Mouse (Mus musculus) layer of hippocampus, adult 8-10 months (tissue): Measurements from ENCODE around the gene Zkscan1. TPM values are rescaled to one million over a fixed set of nuclear protein-coding genes. Genes with fewer than 3 reads are reported as not detected.

Experiments
- DNase-seq, 2 experiments: peaks; one replicate each; pipeline ENCODE4 v3.0.0; 2022; ENCODE audit warnings: low spot score in 2 of 2
- total RNA-seq, 4 experiments: library from RNA; stranded (reverse); gene quantifications; 2 replicates each; pipeline ENCODE4 v1.2.4; 2022

Zkscan1 gene
- total RNA-seq, 4 experiments from 2014 or later: 40.0 to 46.4 (median 43.2) TPM

DNA sequence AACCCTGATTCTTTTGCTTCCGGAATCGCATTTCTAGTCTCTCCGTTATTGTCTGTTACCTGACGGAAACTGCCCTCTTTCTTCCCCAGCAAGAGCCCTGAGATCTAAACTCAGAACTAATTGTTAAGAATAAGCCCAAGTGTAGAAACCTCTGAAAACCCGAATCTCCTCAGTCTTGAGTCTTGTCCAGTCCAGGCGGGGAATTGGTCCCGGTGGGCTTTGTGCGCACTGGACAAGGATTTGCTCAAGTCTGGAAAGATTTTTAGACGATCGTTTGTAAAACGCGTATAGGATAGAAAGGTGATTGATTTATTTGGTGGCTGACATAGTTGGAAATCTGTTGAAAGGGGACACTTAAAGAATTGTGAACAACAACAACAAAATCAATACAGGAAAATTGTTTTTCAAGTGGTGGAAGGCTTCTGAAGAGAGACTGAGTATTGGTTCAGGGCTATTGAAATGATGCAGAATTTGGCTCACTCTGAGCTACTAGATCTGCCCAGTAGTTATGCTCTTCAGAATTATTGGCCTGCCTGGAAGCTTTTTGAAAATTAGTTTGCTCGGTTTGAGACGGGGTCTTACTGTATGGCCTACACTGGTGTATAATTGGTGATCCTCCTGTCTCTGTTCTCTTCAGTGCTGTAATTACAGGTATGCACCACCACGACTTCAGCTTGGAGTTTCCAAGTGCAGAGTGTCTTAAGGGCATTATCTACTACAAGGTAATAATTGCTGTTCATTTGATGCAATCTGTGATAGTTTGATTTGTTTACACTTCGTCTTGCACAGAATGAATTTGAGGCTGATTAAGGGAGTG is 32.5 kb downstream of the Zkscan1 start:
- DNase-seq: no peak

- DNase-seq: no peak
Observed at GRCm38 (mm10) chr5:138118041-138118440, 33.2 kb downstream of the Zkscan1 start.

DNA sequence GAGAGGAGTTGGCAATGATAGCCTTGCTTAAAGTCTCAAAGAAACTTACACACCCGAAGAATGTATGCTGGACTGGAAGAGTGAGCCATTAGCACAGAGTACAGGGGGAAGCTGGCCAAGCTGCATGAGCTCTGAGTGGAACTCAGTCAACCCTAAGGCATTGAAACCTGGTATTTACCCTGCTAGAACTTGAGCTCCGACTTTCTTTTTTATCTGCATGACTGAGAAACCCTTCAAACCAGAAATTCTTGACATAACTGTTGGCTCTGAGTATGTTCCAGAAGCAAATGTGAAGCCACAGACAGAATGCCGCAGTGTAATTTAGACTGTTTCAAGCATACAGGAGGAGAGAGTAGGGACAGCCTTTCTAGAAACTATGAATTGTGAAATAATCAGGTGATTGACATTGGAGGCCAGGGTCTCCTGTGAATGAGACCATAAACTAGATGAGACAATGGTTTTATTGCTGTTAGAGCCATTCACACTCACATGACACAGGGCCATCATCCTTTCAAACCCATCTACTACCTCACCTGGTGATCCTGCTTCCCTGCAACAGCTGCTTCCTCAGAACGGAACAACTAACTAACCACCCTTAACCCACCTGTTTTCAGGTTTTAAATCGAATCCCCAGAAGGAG is 47.7 kb downstream of the Zkscan1 start:
- no peak for DNase-seq

GRCm38 (mm10) chr5:138137257-138137656 is 52.4 kb downstream of the Zkscan1 start:
- no peak for DNase-seq

- no peak for DNase-seq
Observed at GRCm38 (mm10) chr5:138137935-138138549, 53.2 kb downstream of the Zkscan1 start.

- no peak for DNase-seq
Observed at GRCm38 (mm10) chr5:138138585-138138984, 53.7 kb downstream of the Zkscan1 start.

DNA sequence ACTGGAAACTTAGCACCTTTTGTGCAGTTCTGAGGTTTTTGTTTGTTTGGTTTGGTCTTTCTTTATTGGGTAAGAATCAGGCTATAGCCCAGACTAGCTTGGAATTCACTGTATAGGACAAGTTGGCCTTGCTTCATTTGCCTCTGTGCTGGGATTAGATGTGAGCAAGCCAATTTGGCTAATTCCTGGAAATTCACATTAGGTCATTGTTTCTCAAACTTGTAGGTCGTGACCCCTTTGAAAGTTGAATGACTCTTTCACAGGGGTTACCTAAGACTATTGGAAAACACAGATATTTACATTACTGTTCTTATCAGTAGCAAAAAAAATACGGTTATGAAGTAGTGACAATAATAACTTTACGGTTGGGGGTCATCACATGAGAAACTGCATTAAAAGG is 69.5 kb downstream of the Zkscan1 start:
- DNase-seq: no peak

DNA sequence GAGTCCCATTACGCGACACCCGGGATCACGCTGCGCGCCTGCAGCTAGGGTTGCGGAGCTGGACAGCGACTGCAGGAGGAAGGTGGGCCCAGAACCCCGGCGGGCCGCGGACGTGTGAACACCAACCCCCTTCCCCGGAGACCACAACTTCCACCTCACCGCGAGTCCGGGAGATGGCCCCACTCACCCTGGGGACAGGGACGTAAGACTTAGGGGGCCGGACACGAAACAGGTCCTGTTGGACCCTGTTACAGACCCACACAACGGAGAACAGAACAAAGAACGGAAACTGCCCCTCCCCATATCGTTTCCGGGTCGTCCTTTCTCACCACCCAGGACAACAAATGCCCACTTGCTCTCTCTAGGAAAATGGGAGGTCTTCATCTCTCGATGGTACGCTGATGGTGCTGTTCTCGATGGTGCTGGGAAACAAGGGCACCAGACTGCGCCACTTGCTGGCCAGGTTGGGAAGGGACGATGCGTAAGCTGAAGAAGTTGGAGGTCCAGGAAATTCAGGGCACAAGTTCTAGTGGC is 70.6 kb downstream of the Zkscan1 start, which contains the start of gene Zfp113:
Gene Zfp113 (minus strand): TSS at position 302 of the 534 bp plus-strand sequence.
- peak; percentile 89 for DNase-seq

Other genes with a start within 250 kb of the Zkscan1 start
- gene Pilra, start 248.8 kb upstream of the Zkscan1 start, total RNA-seq: 1 to 10 TPM in 3 of 4 experiments, under 1 TPM in 1; 0.23 to 4.3 (median 2.6) TPM
- gene Pilrb1, start 227.0 kb upstream of the Zkscan1 start, total RNA-seq: under 1 TPM in 2 of 4 experiments, not detected in 2; 0.57 to 0.58 TPM
- gene Pilrb2, start 213.3 kb upstream of the Zkscan1 start, total RNA-seq: under 1 TPM in 1 of 4 experiments, not detected in 3; 0.27 TPM
- gene Cyp3a13, start 163.5 kb upstream of the Zkscan1 start, total RNA-seq: under 1 TPM; 0.14 to 0.49 (median 0.31) TPM
- 10 to 100 TPM; 21.7 to 35.9 (median 28.1) TPM for gene Gjc3, start 122.0 kb upstream of the Zkscan1 start, total RNA-seq
- gene Azgp1, start 103.6 kb upstream of the Zkscan1 start, total RNA-seq: not detected
- not detected for gene Smok3a, start 63.8 kb upstream of the Zkscan1 start, total RNA-seq
- gene Smok3b, start 63.7 kb upstream of the Zkscan1 start, total RNA-seq: not detected
- gene Smok3c, start 31.9 kb upstream of the Zkscan1 start, total RNA-seq: not detected
- 10 to 100 TPM; 13.4 to 17.5 (median 15.9) TPM for gene Zscan21, start 31.8 kb downstream of the Zkscan1 start, total RNA-seq
- 10 to 100 TPM; 10.1 to 14.6 (median 13.2) TPM for gene Zfp113, start 70.7 kb downstream of the Zkscan1 start, total RNA-seq
- gene Cops6, start 76.0 kb downstream of the Zkscan1 start, total RNA-seq: 100 to 1,000 TPM; 132 to 137 (median 134) TPM
- 10 to 100 TPM; 24.7 to 32.5 (median 28.9) TPM for gene Ap4m1, start 86.9 kb downstream of the Zkscan1 start, total RNA-seq
- gene Mcm7, start 87.3 kb downstream of the Zkscan1 start, total RNA-seq: 10 to 100 TPM; 14.1 to 17.9 (median 16.0) TPM
- gene Taf6, start 102.4 kb downstream of the Zkscan1 start, total RNA-seq: 10 to 100 TPM; 37.9 to 42.7 (median 39.1) TPM
- 10 to 100 TPM; 12.1 to 14.7 (median 13.6) TPM for gene Cnpy4, start 102.4 kb downstream of the Zkscan1 start, total RNA-seq
- 10 to 100 TPM in 2 of 4 experiments, 1 to 10 TPM in 2; 7.4 to 11.1 (median 9.5) TPM for gene Mblac1, start 109.2 kb downstream of the Zkscan1 start, total RNA-seq
- under 1 TPM in 2 of 4 experiments, not detected in 2; 0.19 to 0.37 TPM for gene Nxpe5, start 140.8 kb downstream of the Zkscan1 start, total RNA-seq
- gene Lamtor4, start 170.4 kb downstream of the Zkscan1 start, total RNA-seq: 10 to 100 TPM; 51.6 to 61.3 (median 58.0) TPM
- 10 to 100 TPM; 64.7 to 74.1 (median 70.8) TPM for gene BC037034, start 178.9 kb downstream of the Zkscan1 start, total RNA-seq
- gene Gal3st4, start 187.8 kb downstream of the Zkscan1 start, total RNA-seq: 1 to 10 TPM; 2.9 to 5.2 (median 4.0) TPM
- gene Gm43720, start 194.9 kb downstream of the Zkscan1 start, total RNA-seq: not detected
- gene Gpc2, start 194.9 kb downstream of the Zkscan1 start, total RNA-seq: 1 to 10 TPM; 1.5 to 2.2 (median 1.8) TPM
- 1 to 10 TPM in 2 of 4 experiments, under 1 TPM in 2; 0.33 to 2.7 (median 1.1) TPM for gene Stag3, start 195.2 kb downstream of the Zkscan1 start, total RNA-seq